Mouse (Mus musculus): ENCODE measurements around the gene Sbno2.

Gene Sbno2

GRCm38 (mm10) chr10:80035686-80036085 is 69.7 kb downstream of the Sbno2 start:
- DNase-seq (ENCODE audit: low read depth) = no peak

DNA sequence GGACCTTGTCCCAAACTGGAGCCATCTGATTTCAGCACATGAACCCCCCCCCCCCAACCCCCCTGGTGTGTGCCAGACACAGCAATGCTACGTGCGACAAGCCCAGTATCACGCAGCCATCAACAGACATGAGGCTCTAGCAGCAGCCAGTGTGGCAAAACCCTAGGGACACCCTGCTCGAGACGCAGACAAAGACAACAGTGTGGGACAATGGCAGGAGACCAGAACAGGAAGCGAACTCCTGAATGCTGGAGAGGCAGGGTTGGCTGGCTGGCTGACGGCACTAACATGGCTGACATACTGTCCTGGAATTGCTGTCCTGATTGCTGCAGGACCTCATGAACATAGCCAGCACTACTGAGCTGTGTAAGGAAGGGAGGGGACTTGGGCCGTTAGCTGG is 70.2 kb downstream of the Sbno2 start:
- no peak for DNase-seq (ENCODE audit: low read depth)

- no peak for DNase-seq (ENCODE audit: low read depth)
Observed at GRCm38 (mm10) chr10:80033511-80034391, 71.6 kb downstream of the Sbno2 start.

- DNase-seq (ENCODE audit: low read depth) = no peak
Observed at GRCm38 (mm10) chr10:80032799-80033480, 72.4 kb downstream of the Sbno2 start.

- DNase-seq (ENCODE audit: low read depth) = no peak
Observed at GRCm38 (mm10) chr10:80030736-80031135, 74.6 kb downstream of the Sbno2 start.

- DNase-seq (ENCODE audit: low read depth) = no peak
Observed at GRCm38 (mm10) chr10:80030191-80030590, 75.2 kb downstream of the Sbno2 start.

GRCm38 (mm10) chr10:80028521-80028846 is 76.9 kb downstream of the Sbno2 start:
- no peak for DNase-seq (ENCODE audit: low read depth)

DNA sequence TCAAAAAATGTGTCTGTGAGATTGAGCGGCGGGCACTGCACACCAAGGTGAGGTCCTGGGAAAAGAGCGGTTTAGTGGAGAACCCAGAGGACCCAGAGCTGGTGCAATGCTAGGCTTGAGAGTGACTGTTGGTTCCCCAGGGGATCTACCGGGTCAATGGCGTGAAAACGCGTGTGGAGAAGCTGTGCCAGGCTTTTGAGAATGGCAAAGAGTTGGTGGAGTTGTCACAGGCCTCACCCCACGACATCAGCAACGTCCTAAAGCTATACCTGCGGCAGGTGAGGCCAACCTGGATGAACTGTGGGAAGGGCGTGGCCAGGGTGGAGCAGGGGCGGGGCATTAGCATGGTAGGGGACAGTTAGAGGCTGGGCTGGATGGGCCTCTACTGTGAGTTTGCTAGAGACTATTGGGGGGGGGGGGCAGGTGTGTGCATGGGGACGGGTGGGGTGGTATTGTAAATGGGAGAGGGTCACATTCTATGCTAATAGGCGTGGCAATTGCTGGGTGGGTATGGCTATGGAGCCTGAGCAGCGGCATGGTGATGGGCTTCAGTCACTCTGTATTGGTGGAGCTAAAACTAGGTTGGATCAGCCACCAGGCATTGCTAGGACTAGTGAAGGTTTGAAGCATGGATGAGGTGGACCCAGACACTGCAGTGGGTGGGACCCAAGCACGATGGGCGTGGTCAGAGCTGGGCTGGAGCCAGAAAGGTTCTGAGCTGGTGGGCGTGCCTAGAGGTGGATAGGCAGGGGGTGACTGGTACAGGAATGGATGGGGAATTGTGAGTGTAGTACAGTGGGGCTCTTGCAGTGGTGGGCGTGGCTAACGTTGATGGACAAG is 77.5 kb downstream of the Sbno2 start:
- DNase-seq (ENCODE audit: low read depth) = no peak

GRCm38 (mm10) chr10:80025889-80026288 is 79.5 kb downstream of the Sbno2 start:
- no peak for DNase-seq (ENCODE audit: low read depth)

- no peak for DNase-seq (ENCODE audit: low read depth)
Observed at GRCm38 (mm10) chr10:80025463-80025862, 79.9 kb downstream of the Sbno2 start.

GRCm38 (mm10) chr10:80025044-80025347 is 80.4 kb downstream of the Sbno2 start:
- DNase-seq (ENCODE audit: low read depth) = no peak

GRCm38 (mm10) chr10:80024229-80025043 is 80.9 kb downstream of the Sbno2 start:
- DNase-seq (ENCODE audit: low read depth) = no peak

DNA sequence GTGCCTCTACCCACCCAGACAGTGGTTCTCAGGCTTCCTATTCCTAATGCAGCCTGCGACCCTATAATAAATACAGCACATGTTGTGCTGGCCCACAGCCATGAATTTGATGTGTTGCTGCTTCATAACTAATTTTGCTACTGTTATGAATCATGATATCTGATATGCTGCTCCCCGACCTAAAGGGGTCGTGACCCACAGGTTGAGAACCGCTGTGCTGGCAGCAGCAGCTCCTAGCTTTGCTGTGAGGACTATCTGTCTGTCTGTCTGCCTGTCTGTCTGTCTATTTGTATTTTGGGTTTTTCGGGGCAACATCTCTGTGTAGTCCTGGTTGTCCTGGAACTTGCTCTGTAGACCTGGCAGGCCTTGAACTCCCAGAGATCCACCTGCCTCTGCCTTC is 81.6 kb downstream of the Sbno2 start:
- no peak for DNase-seq (ENCODE audit: low read depth)

DNA sequence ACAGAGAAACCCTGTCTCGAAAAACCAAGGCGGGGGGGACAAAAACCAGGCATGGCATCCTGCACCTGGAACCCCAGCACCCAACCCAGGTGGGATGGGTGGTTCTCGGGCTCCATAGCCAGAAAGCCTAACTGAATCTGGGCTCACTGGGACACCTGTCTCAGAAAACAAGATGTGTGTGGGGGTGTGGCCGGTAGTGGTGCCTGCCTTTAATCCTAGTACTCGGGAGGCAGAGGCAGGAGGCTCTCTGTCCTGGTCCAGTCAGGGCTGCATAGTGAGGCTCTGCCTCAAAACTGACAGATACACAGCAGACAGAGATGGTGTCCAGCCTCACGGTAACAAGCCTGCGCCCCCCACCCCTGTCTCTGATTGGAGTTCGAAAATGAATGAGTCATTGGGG is 82.6 kb downstream of the Sbno2 start:
- no peak for DNase-seq (ENCODE audit: low read depth)

DNA sequence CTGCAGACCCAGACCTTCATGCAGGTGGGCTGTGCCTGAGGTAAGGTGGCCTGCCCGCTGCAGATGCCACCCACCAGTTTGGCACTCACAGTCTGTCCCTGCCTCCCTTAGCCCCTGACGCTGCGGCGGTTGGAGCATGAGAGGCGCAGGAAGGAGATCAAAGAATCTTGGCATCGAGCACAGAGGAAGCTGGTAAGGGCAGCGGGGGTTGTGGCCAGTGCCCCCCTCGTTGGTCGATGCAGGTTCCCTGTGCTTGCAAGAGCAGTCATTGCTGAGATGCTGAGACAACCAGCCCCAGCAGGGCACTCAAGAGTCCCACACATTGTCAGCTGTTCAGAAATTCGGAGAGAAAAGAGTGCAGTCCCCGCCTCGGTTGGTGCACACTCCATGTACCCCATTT is 83.2 kb downstream of the Sbno2 start:
- no peak for DNase-seq (ENCODE audit: low read depth)

- no peak for DNase-seq (ENCODE audit: low read depth)
Observed at GRCm38 (mm10) chr10:80021320-80021641, 84.1 kb downstream of the Sbno2 start.

- no peak for DNase-seq (ENCODE audit: low read depth)
Observed at GRCm38 (mm10) chr10:80020603-80021319, 84.6 kb downstream of the Sbno2 start.

DNA sequence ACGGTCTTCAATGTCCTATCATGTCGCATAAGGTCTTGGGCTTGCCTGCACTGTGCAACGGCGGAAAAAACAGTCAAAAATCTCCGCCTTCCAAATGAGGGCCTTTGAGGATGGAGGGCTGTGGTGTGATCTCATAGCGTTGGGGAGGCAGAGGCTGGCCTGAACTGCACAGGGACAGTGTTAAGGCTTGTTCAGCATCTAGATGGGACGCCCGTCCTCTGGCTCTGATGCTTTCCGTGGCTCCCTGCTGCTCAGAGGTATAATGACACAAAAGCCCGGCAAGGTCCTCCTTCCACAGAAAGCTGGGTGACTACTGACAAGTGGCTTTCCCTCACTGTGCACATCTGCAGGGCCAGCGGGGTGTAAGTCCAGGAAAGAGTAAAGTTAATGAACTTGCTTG is 85.2 kb downstream of the Sbno2 start:
- no peak for DNase-seq (ENCODE audit: low read depth)

- no peak for DNase-seq (ENCODE audit: low read depth)
Observed at GRCm38 (mm10) chr10:80019471-80020131, 85.8 kb downstream of the Sbno2 start.

DNA sequence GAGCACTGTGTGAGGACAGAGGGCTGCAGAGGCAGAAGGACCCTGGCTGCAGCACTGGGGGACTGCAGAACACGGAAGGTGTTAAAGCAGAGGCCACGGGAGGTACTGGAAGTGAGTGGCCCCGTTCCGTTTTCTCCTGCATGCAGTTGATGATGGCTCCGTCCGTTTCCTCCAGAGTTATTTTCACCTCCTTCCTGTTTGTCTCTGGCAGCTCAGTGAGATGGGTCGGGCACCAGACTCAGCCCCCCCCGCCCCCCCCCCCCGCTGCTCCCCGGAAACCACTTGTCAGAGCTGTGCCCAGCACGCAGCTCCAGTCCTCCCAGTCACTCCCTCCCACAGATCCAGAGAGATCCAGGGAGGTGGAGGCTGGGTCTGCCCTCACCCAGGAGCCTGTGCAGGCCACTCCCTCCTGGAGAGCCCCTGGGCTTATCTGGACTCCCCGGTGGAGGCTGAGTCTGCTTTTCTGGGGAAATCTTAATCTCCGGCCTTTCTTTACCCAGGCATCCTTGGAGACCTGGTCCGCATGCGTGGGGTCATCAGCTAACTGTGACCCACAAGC is 86.6 kb downstream of the Sbno2 start:
- no peak for DNase-seq (ENCODE audit: low read depth)

DNA sequence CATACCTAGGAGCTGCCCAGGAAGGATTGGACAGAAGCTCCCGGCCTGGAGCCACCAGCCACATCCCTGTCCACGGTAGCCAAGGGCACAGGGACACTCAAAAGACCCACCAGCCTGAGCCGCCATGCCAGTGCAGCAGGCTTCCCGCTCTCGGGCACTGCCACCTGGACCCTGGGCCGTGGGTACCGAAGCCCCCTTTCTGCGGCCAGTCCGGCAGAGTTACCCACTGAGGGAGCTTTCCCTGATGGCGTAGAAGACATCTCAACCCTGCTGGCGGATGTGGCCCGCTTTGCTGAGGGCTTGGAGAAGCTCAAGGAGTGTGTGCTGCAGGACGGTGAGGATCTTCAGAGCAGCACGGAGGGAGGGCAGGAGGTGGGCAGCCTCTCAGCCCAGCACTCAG is 87.6 kb downstream of the Sbno2 start:
- no peak for DNase-seq (ENCODE audit: low read depth)
